Mouse (Mus musculus) kidney, embryonic 14.5 days (tissue): ENCODE measurements around the gene Fam216a. TPM values are rescaled to one million over a fixed set of nuclear protein-coding genes. Genes with fewer than 3 reads are reported as not detected.
"Not testable (repeated sequence)": the region's sequence is repeated elsewhere in the genome, so short reads cannot be mapped to it uniquely, and the experiment has no call there.

Experiments used
- ATAC-seq: fragments of 200-750 bp; cut with Nextera tagmentation; 2 replicates; pipeline ENCODE4 v1.8.0; 2017; ENCODE audit warnings: moderate number of reproducible peaks, mild to moderate bottlenecking, moderate TSS enrichment, moderate library complexity; ENCODE audit not compliant: low FRiP score, low TSS enrichment
- H3K27ac ChIP-seq: fragments of 300-500 bp; sonication (generic); 2 replicates; pipeline ENCODE4 v1.5.1; 2014; ENCODE audit warnings: low read depth, mild to moderate bottlenecking, low read length, moderate library complexity, mixed read lengths
- H3K27me3 ChIP-seq: fragments of 300-500 bp; sonication (generic); 2 replicates; pipeline ENCODE4 v1.6.1; 2014; ENCODE audit warnings: mild to moderate bottlenecking, low read length; ENCODE audit not compliant: control insufficient read depth, insufficient read depth
- H3K36me3 ChIP-seq: fragments of 300-500 bp; sonication (generic); 2 replicates; pipeline ENCODE4 v1.6.1; 2014; ENCODE audit warnings: low read length, mixed read lengths; ENCODE audit not compliant: control insufficient read depth, insufficient read depth
- H3K4me1 ChIP-seq: fragments of 300-500 bp; sonication (generic); 2 replicates; pipeline ENCODE4 v1.6.1; 2014; ENCODE audit warnings: low read length, mixed read lengths; ENCODE audit not compliant: control insufficient read depth, insufficient read depth
- H3K4me2 ChIP-seq: fragments of 300-500 bp; sonication (generic); replicated peaks from 2 replicates; pipeline ENCODE4 v1.6.1; 2014; ENCODE audit warnings: low read depth, mild to moderate bottlenecking, low read length
- H3K4me3 ChIP-seq: fragments of 300-500 bp; sonication (generic); 2 replicates; pipeline ENCODE4 v1.5.1; 2014; ENCODE audit warnings: mild to moderate bottlenecking, low read length
- H3K9ac ChIP-seq: fragments of 300-500 bp; sonication (generic); 2 replicates; pipeline ENCODE4 v1.6.1; 2014; ENCODE audit warnings: low read depth, mild to moderate bottlenecking, low read length, moderate library complexity
- H3K9me3 ChIP-seq: fragments of 300-500 bp; sonication (generic); 2 replicates; pipeline ENCODE4 v1.6.1; 2016; ENCODE audit warnings: low read length; ENCODE audit not compliant: control insufficient read depth
- WGBS: fragments of 180-500 bp; shearing (Covaris S2); extraction: QIAGEN DNeasy Blood & Tissue Kit; methylation state at CpG from one replicate; pipeline ENCODE4 v1.1.7; 2014; 5-methylcytosine and 5-hydroxymethylcytosine counted together
- polyA plus RNA-seq: library from polyadenylated mRNA; unstranded; fragments of >200 nt; fragmentation: Nextera tagmentation; extraction: Ambion mirVana; gene quantifications from 2 replicates; pipeline ENCODE4 v1.2.1, GENCODE M21; 2014

Gene Fam216a
- polyA plus RNA-seq, 1 experiment from 2014 or later: 73.6 TPM

DNA sequence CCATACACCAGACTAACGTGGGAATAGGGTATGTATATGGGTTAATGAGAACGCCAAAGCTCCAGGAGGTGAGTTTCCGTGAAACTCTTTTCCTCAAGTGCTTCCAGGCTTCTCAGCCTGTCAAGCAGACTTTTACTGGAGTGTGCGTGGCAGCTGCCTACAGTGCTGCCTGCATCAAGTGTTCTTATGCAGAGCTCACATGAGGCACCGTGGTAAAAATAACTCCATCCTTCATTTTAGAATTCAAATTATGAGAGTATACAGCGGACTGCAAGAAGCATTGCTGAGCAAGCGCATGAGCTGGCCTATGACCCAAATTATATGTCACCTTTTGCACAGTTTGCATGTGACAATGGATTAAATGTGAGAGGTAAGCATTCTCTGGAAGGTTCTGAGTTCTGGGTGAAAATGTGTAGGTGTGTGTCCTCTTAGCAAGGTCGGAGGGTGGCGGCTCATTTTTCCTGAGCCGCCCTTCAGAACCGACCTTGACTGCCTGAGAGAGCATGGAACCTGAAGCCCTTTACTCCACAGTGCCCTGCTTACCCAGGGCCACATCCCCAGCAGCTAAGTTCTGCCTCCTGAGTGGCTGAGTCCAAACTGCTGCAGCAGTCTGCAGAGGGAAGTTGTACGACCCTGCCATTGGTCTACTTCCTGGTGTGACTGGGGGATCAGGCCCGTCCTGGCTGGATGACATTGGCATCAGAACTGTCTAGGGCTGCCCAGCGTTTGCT, 52.5 kb downstream of the Fam216a start:
- H3K27me3 ChIP-seq: no peaks in the 10 kb centered on the region
- ATAC-seq: peak; percentile 13; the same call in 1 of the 2 replicates
- no peak overlapping the region for H3K4me2 ChIP-seq
- no peak overlapping the region for H3K4me3 ChIP-seq
- no peak overlapping the region for H3K9ac ChIP-seq
- peaks cover 6% of the 10 kb centered on the region for H3K4me1 ChIP-seq
- WGBS: 82% methylated on average over 14 of the region's 14 CpGs
- peaks cover 39% of the 10 kb centered on the region for H3K36me3 ChIP-seq
- no peak overlapping the region for H3K27ac ChIP-seq
- no peaks in the 10 kb centered on the region for H3K9me3 ChIP-seq

DNA sequence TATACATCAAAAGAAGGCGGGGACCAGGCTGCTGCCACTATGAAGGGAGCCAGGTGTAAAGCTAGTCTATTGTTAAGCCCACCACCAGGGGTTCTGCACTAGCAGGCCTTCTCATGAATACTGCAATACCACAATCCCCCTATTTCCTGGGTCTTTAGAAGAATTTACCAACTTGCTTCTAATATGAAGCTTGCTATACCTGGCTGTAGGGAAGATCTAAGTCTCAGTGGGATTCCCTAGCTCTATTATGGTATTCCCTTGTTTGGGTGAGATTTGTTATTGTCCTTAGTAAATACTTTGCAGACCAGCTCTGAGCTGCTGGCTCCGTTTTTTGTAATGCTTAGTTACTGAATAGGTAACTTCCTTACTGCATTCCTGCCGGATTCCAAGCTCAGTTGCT, 53.2 kb downstream of the Fam216a start:
- not testable (repeated sequence) for H3K9me3 ChIP-seq, H3K4me3 ChIP-seq, H3K4me2 ChIP-seq, H3K9ac ChIP-seq, H3K4me1 ChIP-seq, H3K27ac ChIP-seq, H3K27me3 ChIP-seq, ATAC-seq
- WGBS: 85% methylated on average over 3 of the region's 3 CpGs
- peaks cover 32% of the 10 kb centered on the region for H3K36me3 ChIP-seq

DNA sequence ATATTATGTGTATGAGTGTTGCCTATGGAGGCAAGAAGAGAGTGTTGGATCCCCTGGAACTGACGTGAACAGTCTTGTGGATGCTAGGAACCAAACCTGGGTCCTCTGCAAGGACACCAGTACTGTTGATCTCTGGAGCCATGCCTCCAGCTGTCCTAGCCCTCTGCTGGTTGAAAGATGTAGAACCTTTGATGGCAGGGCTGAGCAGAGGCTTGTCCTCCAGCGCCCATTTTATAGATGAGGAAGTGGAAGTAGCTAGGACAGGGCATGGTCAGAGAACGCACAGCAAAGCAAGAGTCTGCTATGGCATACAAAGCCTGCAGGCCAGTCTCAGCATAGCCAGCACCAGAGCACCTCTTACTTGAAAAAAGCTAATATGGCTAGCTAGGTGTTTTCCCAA, 54.1 kb downstream of the Fam216a start:
- no peak for ATAC-seq
- peaks cover 35% of the 10 kb centered on the region for H3K36me3 ChIP-seq
- 83% methylated on average over 3 of the region's 3 CpGs for WGBS

DNA sequence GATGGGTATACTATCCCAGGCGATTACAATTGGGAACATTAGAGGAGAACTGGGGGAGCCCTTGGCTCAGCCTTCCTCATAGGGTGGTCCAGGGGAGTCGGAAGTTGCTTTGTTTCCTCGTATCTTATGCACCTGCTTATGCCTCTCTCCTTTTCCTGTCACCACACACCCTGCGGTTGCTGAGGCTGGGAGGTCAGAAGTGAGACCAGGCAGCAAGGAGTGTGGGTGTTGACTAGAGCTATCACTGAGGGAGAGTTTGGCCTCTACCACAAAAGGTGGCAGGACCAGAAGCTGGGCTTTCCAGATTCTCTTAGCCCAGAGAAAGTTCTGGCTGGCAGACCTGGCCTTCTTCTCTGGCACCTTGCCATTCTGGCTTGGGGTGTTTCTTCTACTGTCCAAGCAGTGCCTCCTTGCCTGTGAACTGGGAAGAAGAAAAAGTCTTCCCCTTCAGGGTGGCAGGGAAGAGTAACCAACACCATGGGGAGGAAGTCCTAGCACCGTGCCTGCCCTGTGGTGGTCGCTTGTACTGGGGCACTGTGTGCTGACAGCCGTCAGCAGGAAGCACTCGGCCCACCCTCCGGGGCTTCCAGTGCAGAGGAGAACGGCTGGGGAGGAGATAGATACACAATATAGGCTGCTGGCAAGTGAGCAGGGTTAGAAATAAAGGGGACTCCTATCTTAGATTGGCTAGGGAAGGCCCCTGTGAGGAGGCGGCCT, 54.7 kb downstream of the Fam216a start:
- no peak overlapping the region for H3K9ac ChIP-seq
- H3K27me3 ChIP-seq: no peaks in the 10 kb centered on the region
- H3K4me3 ChIP-seq: no peak overlapping the region
- H3K9me3 ChIP-seq: no peaks in the 10 kb centered on the region
- H3K36me3 ChIP-seq: peaks cover 35% of the 10 kb centered on the region
- 78% methylated on average over 11 of the region's 11 CpGs for WGBS
- H3K4me1 ChIP-seq: peaks cover 9% of the 10 kb centered on the region
- no peak overlapping the region for H3K4me2 ChIP-seq
- no peak for ATAC-seq
- H3K27ac ChIP-seq: no peak overlapping the region

More for the DNA sequence above, 54.1 kb downstream of the Fam216a start:
- no peaks in the 10 kb centered on the region for H3K9me3 ChIP-seq
- H3K4me3 ChIP-seq: no peak overlapping the region
- no peak overlapping the region for H3K4me2 ChIP-seq
- H3K9ac ChIP-seq: no peak overlapping the region
- peaks cover 9% of the 10 kb centered on the region for H3K4me1 ChIP-seq
- H3K27me3 ChIP-seq: no peaks in the 10 kb centered on the region
- no peak overlapping the region for H3K27ac ChIP-seq

DNA sequence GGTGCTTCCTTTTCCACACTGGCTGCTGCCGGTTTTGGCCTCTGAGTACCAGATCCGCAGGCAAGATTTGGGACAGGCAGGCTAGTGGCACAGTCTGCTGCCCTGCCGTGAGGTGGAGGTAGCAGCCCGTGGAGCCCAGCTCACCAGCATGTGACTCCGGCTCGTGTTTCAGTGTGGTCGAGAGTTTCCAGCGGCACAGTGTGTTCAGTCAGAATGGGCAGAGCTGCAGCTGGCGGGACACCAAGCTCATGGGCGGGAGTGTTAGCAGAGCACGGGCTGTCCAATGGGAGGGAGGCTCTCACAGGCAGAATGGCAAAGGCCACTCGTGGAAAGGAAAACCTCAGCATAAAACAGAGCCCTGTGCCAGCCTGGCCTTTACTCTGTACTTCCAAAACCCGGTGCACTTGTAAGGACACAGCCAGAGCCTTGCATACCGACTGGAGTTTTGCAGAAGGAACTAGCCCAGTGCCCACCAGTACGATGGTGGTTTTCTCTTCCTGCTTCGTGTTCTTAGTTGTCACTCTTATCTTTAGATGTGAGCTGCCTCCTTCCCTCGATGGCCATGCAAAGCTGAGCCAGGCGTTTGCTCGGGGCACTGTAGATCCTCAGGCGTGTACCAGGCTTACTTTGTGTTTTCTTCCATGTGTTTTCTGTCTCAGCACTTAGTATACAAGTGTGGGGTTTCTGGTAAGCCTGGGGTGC, 57.0 kb downstream of the Fam216a start:
- 42% methylated on average over 20 of the region's 20 CpGs for WGBS
- Histone ChIP-seq H3K4me3 (no peak overlapping the region), H3K9ac (no peak overlapping the region), H3K9me3 (no peaks in the 10 kb centered on the region), H3K4me1 (peaks cover 9% of the 10 kb centered on the region), H3K36me3 (peaks cover 24% of the 10 kb centered on the region), H3K4me2 (no peak overlapping the region), H3K27me3 (no peaks in the 10 kb centered on the region), H3K27ac (no peak overlapping the region)
- peak; percentile 94 for ATAC-seq

Other genes with a start within 250 kb of the Fam216a start
- gene Ccdc63, start 231.5 kb downstream of the Fam216a start, polyA plus RNA-seq: 0.31 and 0.36 TPM in 2 replicates
- 281 and 296 TPM in 2 replicates for gene Ppp1cc, start 214.1 kb downstream of the Fam216a start, polyA plus RNA-seq
- gene Hvcn1, start 165.6 kb downstream of the Fam216a start, polyA plus RNA-seq: 12.7 TPM in 2 replicates
- 6.5 and 9.8 TPM in 2 replicates for gene Tctn1, start 107.9 kb downstream of the Fam216a start, polyA plus RNA-seq
- 7.9 and 10.9 TPM in 2 replicates for gene Pptc7, start 88.0 kb downstream of the Fam216a start, polyA plus RNA-seq
- gene Rad9b, start 18.1 kb downstream of the Fam216a start, polyA plus RNA-seq: 11.4 and 12.2 TPM in 2 replicates
- gene Vps29, start 18.0 kb downstream of the Fam216a start, polyA plus RNA-seq: 224 and 236 TPM in 2 replicates
- gene Gpn3, start 488 bp downstream of the Fam216a start, polyA plus RNA-seq: 77.6 and 82.6 TPM in 2 replicates
- 32.5 and 201 TPM in 2 replicates for gene Arpc3, start 19.5 kb upstream of the Fam216a start, polyA plus RNA-seq
- 29.1 and 32.5 TPM in 2 replicates for gene Anapc7, start 49.3 kb upstream of the Fam216a start, polyA plus RNA-seq
- gene Atp2a2, start 129.9 kb upstream of the Fam216a start, polyA plus RNA-seq: 30.3 and 53.2 TPM in 2 replicates
- 34.1 and 46.0 TPM in 2 replicates for gene Ift81, start 242.2 kb upstream of the Fam216a start, polyA plus RNA-seq